Comparison of ENCODE assay signal across 10 mouse cellular contexts in the genomic region with DNA sequence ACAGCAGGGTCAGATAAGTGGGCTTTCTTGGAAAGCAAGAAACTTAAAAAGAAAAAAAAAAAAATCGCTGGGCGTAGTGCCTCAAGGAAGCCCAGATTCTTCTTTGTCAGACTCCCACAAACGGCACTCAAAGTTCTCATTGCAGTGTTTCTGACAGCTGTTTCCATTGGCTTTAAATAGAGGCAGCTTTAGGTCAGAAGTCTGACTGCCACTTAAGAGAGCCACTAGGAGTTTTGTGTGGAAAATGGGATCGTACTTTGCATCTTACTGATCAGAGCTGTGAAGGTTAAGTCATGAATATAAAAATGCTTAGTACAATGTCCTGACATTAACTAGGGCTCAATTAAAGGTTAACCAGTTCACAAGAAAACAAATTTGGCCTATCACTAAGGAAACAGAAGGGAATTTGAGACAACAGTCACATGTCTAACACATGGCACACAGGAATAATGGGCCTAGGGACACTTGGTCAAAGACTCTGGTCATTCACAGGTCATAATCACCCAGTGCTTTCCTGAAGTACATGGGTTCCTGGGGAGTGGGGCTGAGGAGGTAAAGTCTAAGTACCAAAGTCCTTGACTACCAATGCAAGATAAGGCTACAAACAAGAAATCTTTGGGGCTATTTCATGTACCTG. TPM values are rescaled to one million over a fixed set of nuclear protein-coding genes. Genes with fewer than 3 reads are reported as not detected.
DNase-seq lines count a peak whose midpoint lies in the region; ATAC-seq and TF ChIP-seq lines count a peak whose summit lies in the region.
"Had no signal": no experiment of that assay in that cellular context is flagged by ENCODE, and none has a peak within 500 bp of the region (broad histone marks: within the 10 kb centered on the region; RNA-seq: fewer than 3 reads in every experiment).

No protein-coding gene starts in this region.

- no peaks in the 10 kb centered on the region for H3K27me3 ChIP-seq in embryonic facial prominence, embryonic 15.5 days
- H3K27me3 ChIP-seq in hindbrain, postnatal 0 days (ENCODE audit: insufficient read depth, low read length): no peaks in the 10 kb centered on the region
- H3K27me3 ChIP-seq in midbrain, embryonic 15.5 days (replicated peaks): no peaks in the 10 kb centered on the region

- no peak for ATAC-seq in embryonic facial prominence, embryonic 15.5 days (ENCODE audit: insufficient number of reproducible peaks, low FRiP score, low TSS enrichment, low read depth)
- no peak for ATAC-seq in hindbrain, postnatal 0 days
- no peak for ATAC-seq in midbrain, embryonic 15.5 days (replicated peaks)
- no peak for ATAC-seq in activated CD4-positive, CD25-positive, alpha-beta regulatory T cell, adult 4 months
- no peak for ATAC-seq in inflammation-experienced regulatory T-cells, adult 6 months
- ATAC-seq: liver, postnatal 0 days had no signal

- no peak overlapping the region for H3K4me2 ChIP-seq in embryonic facial prominence, embryonic 15.5 days (replicated peaks)
- H3K4me2 ChIP-seq in hindbrain, postnatal 0 days (ENCODE audit: low read depth, low read length): peak overlapping the region; percentile 11; the same call in 1 of the 2 replicates
- peak overlapping the region; percentile 12; the same call in 1 of the 2 replicates for H3K4me2 ChIP-seq in midbrain, embryonic 15.5 days

- no peak for DNase-seq in gastrocnemius, adult 2 months
- no peak for DNase-seq in gastrocnemius, postnatal 25 days
- no peak for DNase-seq in hindbrain, postnatal 0 days (ENCODE audit: low spot score)
- DNase-seq in urinary bladder, postnatal 4 days (ENCODE audit: low spot score in 2 of 2): no peak
- DNase-seq: adrenal gland, postnatal 14 days; liver, postnatal 0 days had no signal

- no peak overlapping the region for H3K9ac ChIP-seq in embryonic facial prominence, embryonic 15.5 days
- no peak overlapping the region; the same call in 1 of the 2 replicates for H3K9ac ChIP-seq in hindbrain, postnatal 0 days (replicated peaks; ENCODE audit: low read length)
- no peak overlapping the region for H3K9ac ChIP-seq in midbrain, embryonic 15.5 days
- H3K9ac ChIP-seq: liver, postnatal 0 days had no signal

- H3K36me3 ChIP-seq in embryonic facial prominence, embryonic 15.5 days: 0 out of 2 replicates have a peak, but pooled peaks cover 4% of the 10 kb centered on the region
- no peaks in the 10 kb centered on the region for H3K36me3 ChIP-seq in hindbrain, postnatal 0 days (ENCODE audit: insufficient read depth, low read length)
- no peaks in the 10 kb centered on the region for H3K36me3 ChIP-seq in midbrain, embryonic 15.5 days (replicated peaks)

- 37% methylated on average over 4 of the region's 4 CpGs for WGBS in embryonic facial prominence, embryonic 15.5 days
- WGBS in hindbrain, postnatal 0 days: 12% methylated on average over 4 of the region's 4 CpGs
- 12% methylated on average over 4 of the region's 4 CpGs for WGBS in midbrain, embryonic 15.5 days

- TF ChIP-seq CTCF in gastrocnemius, adult 2 months (IDR thresholded peaks at IDR 0.05): no peak
- no peak for TF ChIP-seq CTCF in hindbrain, postnatal 0 days (IDR thresholded peaks at IDR 0.05; ENCODE audit: low read depth)

- H3K27ac ChIP-seq in gastrocnemius, adult 2 months: peak overlapping the region; percentile 97
- H3K27ac ChIP-seq in embryonic facial prominence, embryonic 15.5 days (replicated peaks): peak overlapping the region; percentile 75
- H3K27ac ChIP-seq in hindbrain, postnatal 0 days: peak overlapping the region; percentile 76
- peak overlapping the region; percentile 68 for H3K27ac ChIP-seq in midbrain, embryonic 15.5 days

- H3K9me3 ChIP-seq in embryonic facial prominence, embryonic 15.5 days (replicated peaks): no peaks in the 10 kb centered on the region
- no peaks in the 10 kb centered on the region for H3K9me3 ChIP-seq in hindbrain, postnatal 0 days (ENCODE audit: low read length)
- H3K9me3 ChIP-seq in midbrain, embryonic 15.5 days: no peaks in the 10 kb centered on the region

- peaks cover 89% of the 10 kb centered on the region for H3K4me1 ChIP-seq in embryonic facial prominence, embryonic 15.5 days
- peaks cover 44% of the 10 kb centered on the region for H3K4me1 ChIP-seq in hindbrain, postnatal 0 days (ENCODE audit: insufficient read depth, low read length)
- H3K4me1 ChIP-seq in midbrain, embryonic 15.5 days: peaks cover 71% of the 10 kb centered on the region

- peak overlapping the region; percentile 87 for H3K4me3 ChIP-seq in gastrocnemius, adult 2 months
- no peak overlapping the region for H3K4me3 ChIP-seq in embryonic facial prominence, embryonic 15.5 days (replicated peaks)
- H3K4me3 ChIP-seq in hindbrain, postnatal 0 days (ENCODE audit: low read length): no peak overlapping the region
- H3K4me3 ChIP-seq in midbrain, embryonic 15.5 days: no peak overlapping the region

- intact Hi-C loops in gastrocnemius, adult 2 months (cut with DNase I): no loop called here

RNA-seq across cellular contexts. Expression of gene Kmt2e, which starts 19.6 kb away (rescaled TPM):
- 10 to 100 TPM; 26.4 to 28.4 TPM for total RNA-seq in gastrocnemius, adult 2 months (2021)
- total RNA-seq in gastrocnemius, postnatal 25 days (2021): 10 to 100 TPM; 20.5 to 24.2 TPM
- polyA plus RNA-seq in embryonic facial prominence, embryonic 15.5 days (2015; fragmentation: Nextera tagmentation; extraction: Ambion mirVana): 105 and 109 TPM in 2 replicates
- 44.7 and 51.2 TPM in 2 replicates for total RNA-seq in hindbrain, postnatal 0 days (2014; rRNA removed)
- 119 and 124 TPM in 2 replicates for polyA plus RNA-seq in hindbrain, postnatal 0 days (2015; fragmentation: Nextera tagmentation; extraction: Ambion mirVana)
- polyA plus RNA-seq in midbrain, embryonic 15.5 days (2015; fragmentation: Nextera tagmentation; extraction: Ambion mirVana): 181 and 182 TPM in 2 replicates
- 100 to 1,000 TPM; 171 to 206 TPM for polyA plus RNA-seq in activated CD4-positive, CD25-positive, alpha-beta regulatory T cell, adult 4 months (2017; shearing (Covaris generic))
- 100 to 1,000 TPM; 200 to 243 (median 210) TPM for polyA plus RNA-seq in inflammation-experienced regulatory T-cells, adult 6 months (2017; shearing (Covaris generic))
